In genomic region chr13:43493058-43493481, GRCm38 (mm10) we compare ENCODE assay signal across 13 mouse cellular contexts. TPM values are rescaled to one million over a fixed set of nuclear protein-coding genes. Genes with fewer than 3 reads are reported as not detected.
DNase-seq lines count a peak whose midpoint lies in the region; ATAC-seq and TF ChIP-seq lines count a peak whose summit lies in the region.
"Had no signal": no experiment of that assay in that cellular context is flagged by ENCODE, and none has a peak within 500 bp of the region (broad histone marks: within the 10 kb centered on the region; RNA-seq: fewer than 3 reads in every experiment).

No protein-coding gene starts in this region.

- no peak overlapping the region for H3K4me2 ChIP-seq in hindbrain, embryonic 14.5 days (replicated peaks)
- no peak overlapping the region for H3K4me2 ChIP-seq in midbrain, embryonic 15.5 days
- H3K4me2 ChIP-seq: heart, embryonic 12.5 days; limb, embryonic 13.5 days had no signal

- no peaks in the 10 kb centered on the region for H3K27me3 ChIP-seq in hindbrain, embryonic 14.5 days (ENCODE audit: control insufficient read depth, insufficient read depth, low read length)
- H3K27me3 ChIP-seq in midbrain, embryonic 15.5 days (replicated peaks): no peaks in the 10 kb centered on the region
- H3K27me3 ChIP-seq: heart, embryonic 12.5 days; limb, embryonic 13.5 days; megakaryocyte, embryonic 14.5 days; Patski had no signal

- H3K9me3 ChIP-seq in hindbrain, embryonic 14.5 days (ENCODE audit: control insufficient read depth, low read length): no peaks in the 10 kb centered on the region
- no peaks in the 10 kb centered on the region for H3K9me3 ChIP-seq in midbrain, embryonic 15.5 days

- WGBS in hindbrain, embryonic 14.5 days: 58% methylated on average over 11 of the region's 11 CpGs
- 42% methylated on average over 11 of the region's 11 CpGs for WGBS in midbrain, embryonic 15.5 days

- peak overlapping the region; percentile 44; the same call in 1 of the 2 replicates for H3K27ac ChIP-seq in layer of hippocampus, adult 2 months
- H3K27ac ChIP-seq in hindbrain, embryonic 14.5 days: peak overlapping the region; percentile 9; the same call in 1 of the 2 replicates
- peak overlapping the region; percentile 56 for H3K27ac ChIP-seq in midbrain, embryonic 15.5 days
- H3K27ac ChIP-seq: limb, embryonic 13.5 days had no signal

- TF ChIP-seq POLR2A in brain, embryonic 14.5 days (IDR thresholded peaks at IDR 0.05; ENCODE audit: borderline replicate concordance, extremely low read depth, insufficient read depth, insufficient read length, poor library complexity, severe bottlenecking): no peak

- ATAC-seq in hindbrain, embryonic 14.5 days (ENCODE audit: low FRiP score): peak; percentile 77; the same call in 1 of the 2 replicates
- ATAC-seq in midbrain, embryonic 15.5 days (replicated peaks): peak; percentile 78
- ATAC-seq: Patski had no signal

- no peaks in the 10 kb centered on the region for H3K36me3 ChIP-seq in hindbrain, embryonic 14.5 days (replicated peaks; ENCODE audit: control insufficient read depth, insufficient read depth)
- no peaks in the 10 kb centered on the region for H3K36me3 ChIP-seq in midbrain, embryonic 15.5 days (replicated peaks)
- H3K36me3 ChIP-seq: heart, embryonic 12.5 days; limb, embryonic 13.5 days had no signal

- no peak overlapping the region for H3K9ac ChIP-seq in hindbrain, embryonic 14.5 days
- no peak overlapping the region for H3K9ac ChIP-seq in midbrain, embryonic 15.5 days
- H3K9ac ChIP-seq: heart, embryonic 12.5 days; limb, embryonic 13.5 days had no signal

- H3K4me3 ChIP-seq in layer of hippocampus, adult 2 months: no peak overlapping the region
- no peak overlapping the region for H3K4me3 ChIP-seq in hindbrain, embryonic 14.5 days (replicated peaks; ENCODE audit: low read length)
- H3K4me3 ChIP-seq in midbrain, embryonic 15.5 days: no peak overlapping the region
- H3K4me3 ChIP-seq: heart, embryonic 12.5 days; limb, embryonic 13.5 days; megakaryocyte, embryonic 14.5 days had no signal

- DNase-seq in layer of hippocampus, adult 2 months (ENCODE audit: low spot score in 2 of 2): no peak
- no peak for DNase-seq in layer of hippocampus, adult 9-11 months
- peak; percentile 61 for DNase-seq in brain, embryonic 14.5 days (ENCODE audit: low read depth)
- no peak for DNase-seq in hindbrain, embryonic 14.5 days (ENCODE audit: low spot score)
- DNase-seq in adrenal gland, postnatal 25 days: no peak
- DNase-seq in retina, embryonic 14.5 days (ENCODE audit: low spot score): no peak
- DNase-seq: adrenal gland, postnatal 14 days; cerebellum, adult 2 months had no signal

- no peak for TF ChIP-seq CTCF in layer of hippocampus, adult 2 months (conservative IDR thresholded peaks at IDR 0.05)
- no peak for TF ChIP-seq CTCF in brain, embryonic 14.5 days (IDR thresholded peaks at IDR 0.05; ENCODE audit: borderline replicate concordance, extremely low read depth, insufficient read depth, insufficient read length)

- 0 out of 2 replicates have a peak, but pooled peaks cover 5% of the 10 kb centered on the region for H3K4me1 ChIP-seq in hindbrain, embryonic 14.5 days (replicated peaks; ENCODE audit: control insufficient read depth, insufficient read depth, low read length)
- peaks cover 8% of the 10 kb centered on the region for H3K4me1 ChIP-seq in midbrain, embryonic 15.5 days
- H3K4me1 ChIP-seq: heart, embryonic 12.5 days had no signal

RNA-seq across cellular contexts. Expression of gene Ranbp9, which starts 12.0 kb away (rescaled TPM):
- total RNA-seq in layer of hippocampus, adult 2 months (2021): 10 to 100 TPM; 82.5 to 85.2 TPM
- 42.6 and 49.5 TPM in 2 replicates for polyA plus RNA-seq in brain, embryonic 14.5 days (2012; rRNA removed)
- polyA plus RNA-seq in hindbrain, embryonic 14.5 days (2014; fragmentation: Nextera tagmentation; extraction: Ambion mirVana): 14.8 and 16.8 TPM in 2 replicates
- 11.5 and 13.3 TPM in 2 replicates for polyA plus RNA-seq in midbrain, embryonic 15.5 days (2015; fragmentation: Nextera tagmentation; extraction: Ambion mirVana)
- total RNA-seq in adrenal gland, postnatal 25 days (2021): 56.6 and 64.7 TPM in 2 replicates
